In the genomic region with DNA sequence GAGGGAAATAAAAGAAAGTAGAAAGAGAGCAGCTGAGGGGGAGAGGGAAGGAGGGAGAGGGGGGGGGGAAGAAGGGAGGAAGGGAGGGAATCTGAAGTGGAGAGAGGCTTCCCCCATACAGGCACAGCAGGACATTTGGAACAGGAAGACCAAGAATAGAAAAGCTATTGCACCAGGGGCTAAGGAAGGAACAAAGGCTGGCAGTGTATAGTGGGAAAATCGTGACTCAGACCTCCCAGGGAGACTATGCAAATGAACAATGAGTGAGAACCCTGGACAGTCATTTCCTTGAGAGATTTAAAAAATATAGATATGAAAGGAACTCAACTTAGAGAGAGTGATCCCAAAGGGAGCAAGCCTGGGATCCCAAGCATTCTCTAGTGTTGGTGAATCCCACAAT, we compare ENCODE assay signal across 8 mouse cellular contexts.
DNase-seq lines count a peak whose midpoint lies in the region.

No protein-coding gene starts in this region.

- DNase-seq in adrenal gland, adult 2 months = peak; percentile 10
- DNase-seq in adrenal gland, postnatal 36 days = no peak
- DNase-seq in left cerebral cortex, adult 18-20 months (ENCODE audit: low spot score in 2 of 2) = peak; percentile 25 to 35
- no peak for DNase-seq in left cerebral cortex, postnatal 4 days
- DNase-seq in ES-CJ7 (ENCODE audit: low read depth, low spot score) = peak; percentile 36
- peak; percentile 19 to 30 for DNase-seq in frontal cortex, postnatal 36 days (ENCODE audit: low spot score in 2 of 2)
- no peak for DNase-seq in cerebellum, postnatal 10 days
- no peak for DNase-seq in adrenal gland, adult 8-10 months

- intact Hi-C loops in left cerebral cortex, postnatal 4 days (cut with DNase I) = no loop called here

Comparison
In these comparisons a context has a peak if more than half of its experiments do, and no peak if none do; other contexts are left out.
1. DNase-seq: peak in adrenal gland, adult 2 months (single experiment), left cerebral cortex, adult 18-20 months (2 of 2), ES-CJ7 (single experiment) and frontal cortex, postnatal 36 days (2 of 2); none in adrenal gland, postnatal 36 days (0 of 2), left cerebral cortex, postnatal 4 days (single experiment), cerebellum, postnatal 10 days (0 of 2) and adrenal gland, adult 8-10 months (single experiment).